Mouse (Mus musculus): ENCODE measurements at regions not wholly inside any gene's neighbourhood (a gene's known extent, or its start where the extent isn't known, plus 50 kb on each side); places are given as distances from the start of the nearest gene placed in this dataset.

DNA sequence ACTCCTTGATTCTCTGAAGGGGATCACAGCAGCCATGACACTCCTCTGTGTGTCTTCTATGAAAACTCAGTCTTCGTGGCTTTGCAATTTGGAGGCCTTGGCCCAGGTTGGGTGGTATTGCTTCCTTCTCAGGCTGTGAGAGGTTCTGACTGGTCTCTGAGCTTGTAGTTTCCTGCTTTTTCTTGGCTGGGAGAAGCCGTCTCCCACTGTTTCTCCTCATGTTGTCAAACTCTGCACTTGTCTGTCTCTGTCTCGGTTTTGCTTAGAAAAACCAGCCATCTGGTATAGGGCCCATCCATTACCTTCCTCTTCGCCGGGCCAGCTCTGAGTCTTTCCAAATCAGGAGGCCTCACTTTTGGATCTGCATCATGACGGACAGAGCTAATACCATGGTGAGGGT, 360.3 kb downstream of the Fam19a5 start:
- TF ChIP-seq CTCF (IDR thresholded peaks at IDR 0.05; ENCODE audit: extremely low read depth, insufficient read depth, insufficient read length, insufficient replicate concordance) (no peak), POLR2A (IDR thresholded peaks at IDR 0.05; ENCODE audit: low read depth, low read length) (no peak)
- DNase-seq (ENCODE audit: low read depth in 1 of 2, low spot score in 2 of 2) = no peak
- WGBS = 77% methylated on average over 6 of the region's 6 CpGs
- Histone ChIP-seq H3K27ac (ENCODE audit: insufficient read depth, low read length) (no peak overlapping the region), H3K27me3 (ENCODE audit: control insufficient read depth, insufficient read depth, low read length) (no peaks in the 10 kb centered on the region), H3K36me3 (ENCODE audit: control insufficient read depth, insufficient read depth, low read length) (no peaks in the 10 kb centered on the region), H3K4me3 (ENCODE audit: extremely low read depth, insufficient read depth, insufficient read length) (no peak overlapping the region), H3K4me1 (ENCODE audit: control insufficient read depth, insufficient read depth, insufficient read length) (no peaks in the 10 kb centered on the region)

DNA sequence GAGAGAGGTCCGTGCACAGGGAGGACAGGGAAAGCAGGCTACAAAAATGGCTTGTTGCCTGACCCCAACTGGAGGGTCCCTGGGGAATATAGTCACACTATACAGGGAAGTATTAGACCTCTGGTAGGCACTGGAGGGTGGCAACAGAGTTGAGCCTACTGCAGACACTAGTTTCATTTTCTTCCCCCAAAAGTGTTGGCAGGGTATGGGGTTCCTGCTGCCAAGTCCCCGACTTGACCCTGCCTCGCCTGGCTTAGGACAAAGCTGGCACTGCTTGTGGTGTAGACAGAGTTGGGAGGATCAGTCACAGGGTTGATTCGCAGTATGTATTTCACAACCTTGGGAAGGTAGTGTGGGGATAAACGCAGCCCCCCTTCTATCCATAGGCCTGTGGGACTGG, 362.2 kb downstream of the Fam19a5 start:
- no peak for DNase-seq (ENCODE audit: low read depth in 1 of 2, low spot score in 2 of 2)
- 83% methylated on average over 5 of the region's 5 CpGs for WGBS
- Histone ChIP-seq H3K4me3 (ENCODE audit: extremely low read depth, insufficient read depth, insufficient read length) (no peak overlapping the region), H3K36me3 (ENCODE audit: control insufficient read depth, insufficient read depth, low read length) (no peaks in the 10 kb centered on the region), H3K27me3 (ENCODE audit: control insufficient read depth, insufficient read depth, low read length) (no peaks in the 10 kb centered on the region), H3K27ac (ENCODE audit: insufficient read depth, low read length) (no peak overlapping the region), H3K4me1 (ENCODE audit: control insufficient read depth, insufficient read depth, insufficient read length) (no peaks in the 10 kb centered on the region)
- no peak for TF ChIP-seq CTCF (IDR thresholded peaks at IDR 0.05; ENCODE audit: extremely low read depth, insufficient read depth, insufficient read length, insufficient replicate concordance)
- TF ChIP-seq POLR2A (IDR thresholded peaks at IDR 0.05; ENCODE audit: low read depth, low read length) = no peak

DNA sequence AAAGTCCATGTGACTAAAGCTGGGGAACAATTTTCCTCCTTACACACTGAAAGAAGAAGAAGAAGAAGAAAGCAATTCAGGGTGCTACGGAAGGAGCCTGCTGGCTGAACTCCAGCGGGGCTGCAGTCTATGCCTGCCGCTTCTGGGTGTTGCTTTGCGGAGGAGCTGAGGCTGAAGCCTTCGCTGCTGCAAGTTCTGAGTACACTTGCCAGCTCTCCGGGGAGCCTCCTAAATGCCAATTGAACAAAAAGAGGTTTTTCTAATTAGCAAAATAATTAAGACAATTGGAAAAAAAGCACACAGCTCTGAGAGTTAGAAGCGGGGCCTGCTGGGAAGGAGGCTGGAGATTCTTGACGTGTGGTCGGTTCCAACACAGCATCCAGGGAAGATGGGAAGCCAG, 378.0 kb downstream of the Fam19a5 start:
- Histone ChIP-seq H3K27ac (ENCODE audit: insufficient read depth, low read length) (no peak overlapping the region), H3K36me3 (ENCODE audit: control insufficient read depth, insufficient read depth, low read length) (no peaks in the 10 kb centered on the region), H3K4me3 (ENCODE audit: extremely low read depth, insufficient read depth, insufficient read length) (no peak overlapping the region), H3K27me3 (ENCODE audit: control insufficient read depth, insufficient read depth, low read length) (no peaks in the 10 kb centered on the region), H3K4me1 (ENCODE audit: control insufficient read depth, insufficient read depth, insufficient read length) (no peaks in the 10 kb centered on the region)
- TF ChIP-seq POLR2A (IDR thresholded peaks at IDR 0.05; ENCODE audit: low read depth, low read length) (no peak), CTCF (IDR thresholded peaks at IDR 0.05; ENCODE audit: extremely low read depth, insufficient read depth, insufficient read length, insufficient replicate concordance) (no peak)
- no peak for DNase-seq (ENCODE audit: low read depth in 1 of 2, low spot score in 2 of 2)
- 85% methylated on average over 9 of the region's 9 CpGs for WGBS

DNA sequence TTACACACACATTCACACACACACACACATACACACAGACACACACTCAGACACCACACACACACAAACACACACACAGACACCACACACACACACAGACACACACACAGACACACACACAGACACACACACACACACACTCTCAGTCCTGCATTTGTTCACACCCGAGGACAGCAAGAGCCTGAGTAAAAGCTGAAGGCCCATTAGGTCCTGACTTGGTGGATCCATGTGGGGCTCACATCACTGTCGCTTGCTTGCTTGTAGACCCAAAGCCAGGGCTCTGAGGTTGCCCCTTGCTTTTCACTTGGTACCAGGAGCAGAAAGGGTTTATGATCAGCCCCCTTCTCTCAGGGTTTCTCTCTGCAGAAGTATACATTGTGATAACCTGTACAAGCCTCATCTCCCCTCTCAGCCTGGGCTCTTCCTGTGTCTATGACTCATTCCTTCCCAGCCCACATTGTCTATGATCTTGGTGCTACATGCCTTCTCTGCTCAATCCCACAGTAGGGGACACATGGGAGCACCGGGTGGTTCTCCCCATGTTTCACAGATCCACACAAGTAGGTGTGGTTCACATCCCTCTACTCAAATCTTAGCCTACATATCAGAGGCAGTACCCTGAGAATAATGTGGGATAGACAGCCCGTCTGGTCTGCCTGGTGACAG, 378.8 kb downstream of the Fam19a5 start:
- no peaks in the 10 kb centered on the region for H3K4me1 ChIP-seq (ENCODE audit: control insufficient read depth, insufficient read depth, insufficient read length)
- 85% methylated on average over 4 of the region's 4 CpGs for WGBS

DNA sequence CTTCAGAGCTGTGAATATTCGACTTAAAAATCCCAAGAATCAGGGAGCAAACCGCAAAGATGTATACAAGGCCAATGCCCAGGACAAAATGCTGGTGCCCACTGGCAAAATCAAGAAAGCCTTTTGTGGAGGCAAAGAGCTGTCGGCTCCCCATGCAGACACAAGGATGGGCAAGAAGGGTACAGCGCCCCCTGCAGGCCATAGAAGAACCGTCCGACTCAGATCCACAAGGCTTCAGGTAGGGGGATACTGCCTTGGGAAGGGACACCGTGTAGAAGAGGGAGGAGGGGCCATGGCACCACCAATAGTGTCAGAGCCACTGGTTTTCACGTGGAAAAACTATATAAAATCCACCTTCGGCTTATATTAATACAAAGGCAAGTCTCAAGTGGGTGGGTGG, 379.8 kb downstream of the Fam19a5 start:
- H3K4me3 ChIP-seq (ENCODE audit: extremely low read depth, insufficient read depth, insufficient read length) = no peak overlapping the region
- H3K27me3 ChIP-seq (ENCODE audit: control insufficient read depth, insufficient read depth, low read length) = no peaks in the 10 kb centered on the region
- H3K27ac ChIP-seq (ENCODE audit: insufficient read depth, low read length) = no peak overlapping the region
- no peaks in the 10 kb centered on the region for H3K4me1 ChIP-seq (ENCODE audit: control insufficient read depth, insufficient read depth, insufficient read length)
- H3K36me3 ChIP-seq (ENCODE audit: control insufficient read depth, insufficient read depth, low read length) = no peaks in the 10 kb centered on the region
- DNase-seq (ENCODE audit: low read depth in 1 of 2, low spot score in 2 of 2) = no peak
- WGBS = 43% methylated on average over 9 of the region's 9 CpGs
- no peak for TF ChIP-seq POLR2A (IDR thresholded peaks at IDR 0.05; ENCODE audit: low read depth, low read length)
- TF ChIP-seq CTCF (IDR thresholded peaks at IDR 0.05; ENCODE audit: extremely low read depth, insufficient read depth, insufficient read length, insufficient replicate concordance) = no peak

More for the DNA sequence above, 378.8 kb downstream of the Fam19a5 start:
- no peak overlapping the region for H3K27ac ChIP-seq (ENCODE audit: insufficient read depth, low read length)
- TF ChIP-seq POLR2A (IDR thresholded peaks at IDR 0.05; ENCODE audit: low read depth, low read length) (no peak), CTCF (IDR thresholded peaks at IDR 0.05; ENCODE audit: extremely low read depth, insufficient read depth, insufficient read length, insufficient replicate concordance) (no peak)
- H3K36me3 ChIP-seq (ENCODE audit: control insufficient read depth, insufficient read depth, low read length) = no peaks in the 10 kb centered on the region
- H3K27me3 ChIP-seq (ENCODE audit: control insufficient read depth, insufficient read depth, low read length) = no peaks in the 10 kb centered on the region
- H3K4me3 ChIP-seq (ENCODE audit: extremely low read depth, insufficient read depth, insufficient read length) = no peak overlapping the region
- DNase-seq (ENCODE audit: low read depth in 1 of 2, low spot score in 2 of 2) = no peak

DNA sequence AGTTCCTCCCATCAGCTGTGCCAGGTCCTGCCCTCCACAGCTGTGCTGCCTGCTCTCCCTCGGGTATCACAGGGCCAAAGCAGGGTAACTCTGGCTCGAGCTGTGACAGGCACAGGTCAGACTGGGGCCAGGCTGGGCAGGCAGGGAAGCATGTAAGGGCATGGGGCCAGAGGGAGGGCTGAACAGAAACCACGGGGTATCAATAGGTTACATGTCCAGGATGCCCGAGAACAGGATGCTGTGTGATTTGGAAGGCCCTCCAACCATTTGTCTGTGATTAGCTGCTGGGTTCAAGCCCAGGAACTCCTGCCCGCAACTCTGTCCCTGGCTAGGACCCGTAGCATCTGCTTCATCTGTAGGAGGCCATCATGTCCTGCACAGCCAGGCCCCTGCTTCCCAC, 391.9 kb downstream of the Fam19a5 start:
- Histone ChIP-seq H3K4me3 (ENCODE audit: extremely low read depth, insufficient read depth, insufficient read length) (no peak overlapping the region), H3K36me3 (ENCODE audit: control insufficient read depth, insufficient read depth, low read length) (no peaks in the 10 kb centered on the region), H3K4me1 (ENCODE audit: control insufficient read depth, insufficient read depth, insufficient read length) (no peaks in the 10 kb centered on the region), H3K27ac (ENCODE audit: insufficient read depth, low read length) (no peak overlapping the region), H3K27me3 (ENCODE audit: control insufficient read depth, insufficient read depth, low read length) (no peaks in the 10 kb centered on the region)
- no peak for TF ChIP-seq CTCF (IDR thresholded peaks at IDR 0.05; ENCODE audit: extremely low read depth, insufficient read depth, insufficient read length, insufficient replicate concordance)
- TF ChIP-seq POLR2A (IDR thresholded peaks at IDR 0.05; ENCODE audit: low read depth, low read length) = no peak
- no peak for DNase-seq (ENCODE audit: low read depth in 1 of 2, low spot score in 2 of 2)
- 76% methylated on average over 6 of the region's 6 CpGs for WGBS

DNA sequence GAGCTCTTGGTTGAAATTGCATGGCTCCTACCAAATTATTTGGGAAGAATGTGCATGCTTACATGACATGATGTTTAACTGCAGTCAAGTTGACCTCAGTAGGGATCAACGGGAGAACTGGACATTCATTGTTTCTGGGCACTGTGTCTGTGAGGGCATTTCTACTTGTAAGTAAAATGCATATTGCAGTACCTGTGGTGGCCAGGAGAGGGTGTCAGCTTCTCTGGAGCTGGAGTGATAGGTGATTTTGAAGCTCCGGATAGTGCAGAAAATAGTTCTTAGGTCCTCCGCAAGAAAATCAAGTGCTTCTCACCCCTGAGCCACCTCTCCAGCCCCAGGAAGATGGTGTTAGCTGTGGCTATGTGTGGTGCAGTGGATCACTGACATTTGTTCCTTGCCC, 396.7 kb downstream of the Fam19a5 start:
- no peak overlapping the region for H3K4me3 ChIP-seq (ENCODE audit: extremely low read depth, insufficient read depth, insufficient read length)
- no peaks in the 10 kb centered on the region for H3K27me3 ChIP-seq (ENCODE audit: control insufficient read depth, insufficient read depth, low read length)
- no peak overlapping the region for H3K27ac ChIP-seq (ENCODE audit: insufficient read depth, low read length)
- H3K36me3 ChIP-seq (ENCODE audit: control insufficient read depth, insufficient read depth, low read length) = no peaks in the 10 kb centered on the region
- TF ChIP-seq CTCF (IDR thresholded peaks at IDR 0.05; ENCODE audit: extremely low read depth, insufficient read depth, insufficient read length, insufficient replicate concordance) (no peak), POLR2A (IDR thresholded peaks at IDR 0.05; ENCODE audit: low read depth, low read length) (no peak)
- H3K4me1 ChIP-seq (ENCODE audit: control insufficient read depth, insufficient read depth, insufficient read length) = no peaks in the 10 kb centered on the region
- 69% methylated on average over 3 of the region's 3 CpGs for WGBS
- no peak for DNase-seq (ENCODE audit: low read depth in 1 of 2, low spot score in 2 of 2)

Measured in spleen, adult 2 months (tissue).